Mouse (Mus musculus) ES-E14 (cell line): ENCODE results near the gene Fsip1.

Source experiments
- HCFC1 ChIP-seq: IDR thresholded peaks from 2 replicates; pipeline ENCODE4 v1.6.1; 2012; ENCODE audit warnings: low read length, inconsistent platforms, borderline replicate concordance; ENCODE audit not compliant: insufficient read depth
- MAFK ChIP-seq: IDR thresholded peaks from 2 replicates; pipeline ENCODE4 v1.6.1; 2014; ENCODE audit warnings: mild to moderate bottlenecking, low read depth, low read length, inconsistent platforms; ENCODE audit not compliant: insufficient read depth
- ZC3H11A ChIP-seq: IDR thresholded peaks from 2 replicates; pipeline ENCODE4 v1.6.1; 2012; ENCODE audit warnings: low read depth, mild to moderate bottlenecking, inconsistent platforms, low read length, borderline replicate concordance
- ZNF384 ChIP-seq: IDR thresholded peaks from 2 replicates; pipeline ENCODE4 v1.6.1; 2012; ENCODE audit warnings: low read depth, low read length, inconsistent platforms

- TF ChIP-seq MAFK (no peak), HCFC1 (no peak), ZC3H11A (no peak), ZNF384 (no peak)
Observed at GRCm38 (mm10) chr2:118114671-118115070, 142.1 kb downstream of the Fsip1 start.
